Mouse (Mus musculus): ENCODE measurements around the gene Snai1.

Snai1 gene

DNA sequence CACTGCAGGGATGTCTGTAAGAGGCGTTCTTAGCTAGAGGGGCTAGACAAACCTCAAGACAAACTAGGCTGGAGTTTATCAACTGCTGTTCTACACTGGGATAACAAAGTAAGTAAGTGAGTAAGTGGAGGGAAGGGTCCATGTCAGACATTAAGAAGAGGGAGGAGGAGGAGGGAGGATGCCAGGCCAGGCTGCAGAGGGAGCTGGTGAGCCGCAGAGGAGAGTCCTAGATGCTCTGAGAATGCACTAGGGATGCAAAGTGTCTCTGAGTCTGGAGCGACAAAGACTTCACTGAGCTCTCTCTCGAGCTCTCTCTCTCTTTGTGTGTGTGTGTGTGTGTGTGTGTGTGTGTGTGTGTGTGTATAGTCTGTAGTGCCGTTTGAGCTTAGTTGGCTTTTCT, 9.7 kb upstream of the Snai1 start:
- peak; percentile 60 for DNase-seq

DNA sequence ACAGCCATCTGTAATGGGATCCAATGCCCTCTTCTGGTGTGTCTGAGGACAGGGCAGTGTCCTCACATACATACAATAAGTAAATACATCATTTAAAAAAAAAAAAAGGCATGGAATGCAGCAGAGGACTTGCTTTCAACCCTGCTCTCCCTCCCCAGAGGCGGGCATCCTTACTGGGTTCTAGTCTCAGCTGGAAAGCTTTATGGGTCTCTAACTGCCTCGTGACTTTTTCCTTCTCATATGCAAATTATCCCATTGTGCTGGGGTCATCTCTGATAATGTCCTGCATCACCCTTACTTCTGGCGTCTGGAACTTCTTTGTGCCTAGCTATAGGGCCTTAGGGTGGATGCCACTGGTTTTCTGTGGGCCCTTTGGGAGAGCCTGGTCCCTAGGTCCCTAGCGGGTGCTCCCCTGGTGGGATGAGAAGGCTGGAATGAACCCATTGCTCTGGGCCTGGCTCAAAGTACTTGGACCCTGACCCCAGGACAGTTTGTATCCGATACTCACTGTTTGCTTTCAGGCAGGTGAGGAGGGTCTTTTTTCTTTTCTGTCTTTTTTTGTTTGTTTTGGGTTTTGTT, 8.0 kb upstream of the Snai1 start:
- no peak for DNase-seq

DNA sequence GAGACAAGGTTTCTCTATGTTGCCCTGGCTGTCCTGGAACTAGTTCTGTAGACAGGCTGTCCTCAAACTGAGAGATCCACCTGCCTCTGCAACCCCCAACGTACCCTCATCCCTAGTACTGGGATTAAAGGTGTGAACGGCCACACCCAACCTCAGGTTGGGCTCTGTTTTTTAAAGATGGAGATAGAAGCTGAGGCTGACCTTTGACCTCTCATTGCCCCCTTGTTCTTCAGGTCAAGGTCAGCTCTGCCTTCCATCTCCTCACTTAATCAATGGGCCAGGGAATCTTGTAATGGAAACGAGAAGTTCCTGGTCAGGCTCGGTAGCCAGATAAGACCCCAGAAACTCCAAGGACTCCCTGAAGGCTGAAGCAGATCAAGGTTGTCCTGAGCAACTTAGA, 7.5 kb upstream of the Snai1 start:
- no peak for DNase-seq

DNA sequence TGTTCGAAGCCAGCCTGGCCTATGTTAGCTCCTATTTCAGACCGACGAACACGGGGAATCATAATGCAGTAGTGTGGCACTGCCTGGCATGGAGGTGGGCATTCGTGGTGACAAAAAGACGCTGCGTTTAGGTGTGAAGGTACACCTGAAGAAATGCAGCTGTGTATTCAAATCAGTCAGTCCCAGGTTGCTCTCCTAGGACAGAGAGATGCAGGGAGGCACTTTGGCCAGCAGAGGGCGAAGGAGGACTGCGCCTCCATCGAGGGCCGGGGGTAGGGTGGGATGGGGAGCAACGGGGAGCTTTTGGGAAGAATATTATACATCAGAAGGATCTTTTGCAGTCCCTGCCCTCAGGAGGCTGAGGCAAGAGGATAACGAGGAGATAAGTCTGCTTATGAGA, 5.9 kb upstream of the Snai1 start:
- peak; percentile 73 for DNase-seq

DNA sequence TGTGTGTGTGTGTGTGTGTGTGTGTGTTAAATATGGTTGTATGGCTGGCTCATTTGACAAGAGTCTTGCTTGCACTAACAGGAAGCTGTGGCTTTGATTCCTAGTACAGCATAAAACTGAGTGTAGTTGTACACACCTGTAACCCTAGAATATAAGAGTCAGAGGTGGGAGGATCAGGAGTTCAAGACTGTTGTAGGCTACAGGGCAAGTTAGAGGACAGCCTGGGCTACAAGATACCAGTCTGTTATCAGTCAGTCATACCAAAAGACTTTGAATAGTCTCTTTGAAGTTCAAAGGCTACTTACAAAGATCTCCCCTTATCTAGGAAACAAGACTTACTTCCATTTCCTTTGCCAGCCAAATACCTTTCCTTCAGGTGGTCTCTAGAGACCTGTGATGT, 4.1 kb upstream of the Snai1 start:
- DNase-seq = no peak

DNA sequence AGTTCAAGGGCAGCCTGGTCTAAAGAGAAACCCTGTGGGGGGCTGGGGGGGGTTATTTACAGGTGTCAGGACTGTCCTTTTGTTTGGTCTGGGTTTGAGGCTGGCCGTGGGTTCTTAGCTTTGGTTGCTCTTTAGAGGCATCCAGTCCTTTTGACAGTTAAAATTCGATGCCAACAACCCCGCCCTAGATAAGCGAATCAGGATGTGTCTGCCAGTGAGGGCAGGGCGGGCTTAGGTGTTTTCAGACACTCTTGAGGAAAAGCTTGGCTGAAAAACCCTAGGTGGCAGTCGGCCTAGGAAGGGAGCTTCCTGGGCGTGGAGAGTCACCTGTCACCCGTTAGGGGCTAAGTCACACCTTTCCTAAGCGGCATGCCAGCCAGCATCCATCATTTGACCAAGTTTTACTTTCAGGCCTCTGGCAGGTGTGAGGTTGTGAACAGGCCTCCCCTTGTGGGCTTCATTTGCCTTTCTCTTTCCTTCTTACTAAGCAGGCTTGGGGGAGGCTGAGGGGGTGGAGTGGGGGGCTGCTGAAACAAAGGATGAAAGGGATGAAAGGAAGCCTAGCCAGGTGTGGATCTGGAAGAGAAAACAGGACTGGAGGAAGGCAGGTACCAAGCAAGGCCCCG, 1.6 kb upstream of the Snai1 start:
- DNase-seq = no peak

DNA sequence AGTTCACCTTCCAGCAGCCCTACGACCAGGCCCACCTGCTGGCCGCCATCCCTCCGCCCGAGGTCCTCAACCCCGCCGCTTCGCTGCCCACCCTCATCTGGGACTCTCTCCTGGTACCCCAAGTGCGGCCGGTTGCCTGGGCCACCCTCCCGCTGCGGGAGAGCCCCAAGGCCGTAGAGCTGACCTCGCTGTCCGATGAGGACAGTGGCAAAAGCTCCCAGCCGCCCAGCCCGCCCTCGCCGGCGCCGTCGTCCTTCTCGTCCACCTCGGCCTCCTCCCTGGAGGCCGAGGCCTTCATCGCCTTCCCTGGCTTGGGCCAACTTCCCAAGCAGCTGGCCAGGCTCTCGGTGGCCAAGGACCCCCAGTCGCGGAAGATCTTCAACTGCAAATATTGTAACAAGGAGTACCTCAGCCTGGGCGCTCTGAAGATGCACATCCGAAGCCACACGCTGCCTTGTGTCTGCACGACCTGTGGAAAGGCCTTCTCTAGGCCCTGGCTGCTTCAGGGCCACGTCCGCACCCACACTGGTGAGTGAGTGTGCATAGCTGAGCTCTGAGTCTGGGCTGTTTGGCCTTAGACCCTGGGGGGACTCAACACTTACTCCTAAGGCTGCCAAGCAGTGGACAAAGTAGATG, 794 bp downstream of the Snai1 start:
- no peak for DNase-seq

DNA sequence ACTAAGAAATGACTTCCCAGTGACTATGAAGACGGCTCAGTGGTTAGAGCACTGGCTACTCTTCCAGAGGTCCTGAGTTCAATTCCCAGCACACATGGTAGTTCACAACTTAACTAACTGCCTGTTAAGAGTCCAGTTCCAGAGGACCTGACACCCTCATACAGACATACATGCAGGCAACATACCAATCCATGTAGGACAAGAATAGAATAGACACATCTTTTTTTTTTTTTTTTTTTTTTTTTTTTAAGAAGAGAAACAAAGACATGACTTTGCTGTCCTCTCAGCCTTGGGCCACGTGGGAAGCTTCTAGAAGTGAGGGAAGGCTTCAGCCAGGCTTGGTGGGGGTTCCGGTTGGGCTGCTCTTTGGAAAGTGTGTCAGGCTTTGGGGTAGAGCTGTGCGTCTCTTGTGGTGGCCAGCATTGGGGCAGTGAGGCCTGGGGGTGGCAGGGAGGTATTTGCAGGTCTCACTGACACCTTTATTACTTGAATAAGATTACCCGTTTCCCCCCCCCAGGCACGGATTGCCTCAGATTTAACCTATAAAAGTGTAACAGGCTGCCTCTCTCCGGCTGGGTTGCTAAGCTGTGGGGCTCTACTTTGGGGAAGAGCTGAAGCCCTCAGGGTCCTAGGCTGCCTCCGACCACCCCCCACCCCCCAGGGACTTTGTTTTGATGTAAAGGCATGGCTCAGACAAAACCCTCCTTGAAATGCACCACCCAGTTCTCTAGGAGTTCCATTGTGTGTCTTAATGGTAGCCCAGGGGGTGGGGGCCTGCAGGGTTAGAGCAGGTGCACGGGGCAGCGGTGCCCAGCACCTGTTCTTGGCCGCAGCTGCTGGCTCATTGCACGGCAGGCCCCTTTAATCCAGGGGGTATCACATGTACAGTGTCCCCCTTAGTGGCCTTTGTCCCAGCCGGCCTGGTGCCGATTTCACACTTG, 1.8 kb downstream of the Snai1 start:
- DNase-seq = no peak

DNA sequence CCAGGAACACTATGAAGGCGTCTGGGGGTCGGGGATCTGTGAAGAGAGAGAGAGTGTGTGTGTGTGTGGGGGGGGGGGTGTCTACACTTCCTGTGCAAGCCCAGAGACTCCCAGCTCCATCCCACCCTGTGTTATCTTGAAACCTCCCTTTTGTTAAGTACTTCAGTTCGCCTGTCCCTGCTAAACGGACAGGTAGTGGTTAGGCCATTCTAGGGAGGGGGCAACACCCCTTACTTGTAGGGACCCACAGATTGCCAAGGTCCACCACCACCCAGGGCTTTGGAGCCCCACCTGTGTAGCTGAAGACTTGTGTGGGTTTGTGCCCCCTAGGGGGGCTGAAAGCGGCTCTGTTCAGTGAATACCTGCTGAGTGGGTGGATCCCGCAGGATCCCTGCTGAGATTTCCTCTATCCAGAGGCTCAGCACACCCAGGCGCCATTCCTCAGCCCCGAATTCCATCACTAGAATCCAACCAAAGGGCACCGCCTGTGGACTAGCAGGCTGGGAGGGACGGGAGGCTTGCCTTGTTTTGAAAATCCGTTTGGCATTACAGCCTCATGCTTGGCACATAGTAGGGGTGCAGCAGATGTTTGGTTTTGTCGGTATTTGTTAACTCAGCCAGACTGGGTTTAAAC, 2.6 kb downstream of the Snai1 start:
- DNase-seq = no peak

DNA sequence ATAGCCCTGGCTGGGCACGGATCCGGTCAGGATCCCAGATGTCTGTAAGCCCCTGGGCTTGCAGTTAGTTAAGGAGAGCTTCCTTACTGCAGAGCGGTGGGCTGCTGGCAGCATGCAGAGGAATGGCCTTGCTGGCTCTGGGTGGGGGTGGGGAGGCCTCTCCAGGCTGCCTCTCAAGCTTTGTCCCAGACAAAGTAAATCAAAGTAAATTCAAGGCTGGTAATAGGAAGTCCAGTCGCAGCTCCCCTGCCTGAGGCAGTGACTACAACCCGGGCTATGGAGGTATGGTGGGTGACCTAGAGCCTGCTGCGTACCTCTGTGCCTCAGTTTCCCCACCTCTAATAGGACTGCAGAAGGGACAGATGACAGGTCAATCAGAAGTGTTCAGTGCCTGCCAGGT, 3.3 kb downstream of the Snai1 start:
- DNase-seq = no peak

DNA sequence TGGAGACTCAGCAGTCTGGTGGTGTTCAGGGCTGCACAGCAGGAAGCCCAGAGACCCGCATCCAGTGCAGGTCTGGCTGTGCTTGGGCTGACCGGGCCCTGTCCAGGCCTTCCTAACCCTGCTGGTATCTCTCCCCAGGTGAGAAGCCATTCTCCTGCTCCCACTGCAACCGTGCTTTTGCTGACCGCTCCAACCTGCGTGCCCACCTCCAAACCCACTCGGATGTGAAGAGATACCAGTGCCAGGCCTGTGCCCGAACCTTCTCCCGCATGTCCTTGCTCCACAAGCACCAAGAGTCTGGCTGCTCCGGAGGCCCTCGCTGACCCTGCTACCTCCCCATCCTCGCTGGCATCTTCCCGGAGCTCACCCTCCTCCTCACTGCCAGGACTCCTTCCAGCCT, 3.8 kb downstream of the Snai1 start:
- DNase-seq = no peak

DNA sequence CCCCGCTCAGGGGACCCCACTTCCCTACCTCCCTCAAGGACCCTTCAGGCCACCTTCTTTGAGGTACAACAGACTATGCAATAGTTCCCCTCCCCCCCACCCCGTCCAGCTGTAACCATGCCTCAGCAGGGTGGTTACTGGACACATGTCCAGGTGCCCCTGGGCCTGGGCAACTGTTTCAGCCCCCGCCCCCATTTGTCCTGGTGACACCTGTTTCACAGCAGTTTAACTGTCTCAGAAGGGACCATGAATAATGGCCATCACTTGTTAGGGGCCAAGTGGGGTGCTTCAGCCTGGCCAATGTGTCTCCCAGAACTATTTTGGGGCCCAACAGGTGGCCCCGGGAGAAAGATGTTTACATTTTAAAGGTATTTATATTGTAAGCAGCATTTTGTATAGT, 4.4 kb downstream of the Snai1 start:
- no peak for DNase-seq

DNA sequence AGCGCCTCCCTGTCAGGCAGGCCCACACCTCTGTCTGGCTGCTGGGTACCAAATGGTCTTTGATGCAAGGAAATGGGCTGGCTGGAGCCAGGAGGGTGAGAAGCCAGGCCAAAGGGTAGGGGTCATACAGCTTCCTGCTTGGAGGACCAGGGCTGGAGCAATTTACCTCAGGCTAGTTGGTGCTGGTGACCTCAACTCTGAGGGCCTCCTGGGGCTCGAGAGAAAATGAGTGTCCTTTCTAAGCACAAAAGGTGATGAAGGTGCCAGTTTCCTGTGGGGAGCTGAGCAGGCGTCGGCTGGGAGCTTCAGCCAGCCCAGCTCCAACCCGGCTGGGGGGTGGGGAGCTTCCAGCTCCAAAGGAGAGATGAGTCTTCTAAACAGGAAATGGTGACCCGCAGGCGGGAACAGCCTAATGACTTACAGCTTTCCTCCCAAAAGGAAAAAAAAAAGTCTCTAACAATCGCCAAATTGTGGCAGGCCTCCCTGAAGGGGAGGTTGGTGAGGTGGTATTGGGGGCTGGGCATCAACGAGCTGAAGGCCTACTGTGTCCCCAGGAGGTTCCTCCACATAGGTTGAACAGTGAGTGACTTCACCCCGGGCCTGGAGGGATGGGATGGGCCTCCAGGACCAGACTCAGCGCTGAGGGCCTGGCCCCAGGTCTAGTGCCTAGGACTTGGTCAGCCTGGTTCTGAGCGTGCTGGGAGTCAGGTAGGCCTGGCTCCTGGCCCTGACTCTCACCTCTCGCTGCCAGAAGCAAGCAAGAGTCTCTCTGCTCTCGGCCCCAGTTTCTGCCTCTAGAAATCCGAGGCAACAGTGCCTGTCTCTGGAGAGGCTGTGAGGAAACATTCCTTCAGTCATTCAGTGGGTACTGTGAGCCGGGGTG, 5.4 kb downstream of the Snai1 start:
- DNase-seq = no peak

DNA sequence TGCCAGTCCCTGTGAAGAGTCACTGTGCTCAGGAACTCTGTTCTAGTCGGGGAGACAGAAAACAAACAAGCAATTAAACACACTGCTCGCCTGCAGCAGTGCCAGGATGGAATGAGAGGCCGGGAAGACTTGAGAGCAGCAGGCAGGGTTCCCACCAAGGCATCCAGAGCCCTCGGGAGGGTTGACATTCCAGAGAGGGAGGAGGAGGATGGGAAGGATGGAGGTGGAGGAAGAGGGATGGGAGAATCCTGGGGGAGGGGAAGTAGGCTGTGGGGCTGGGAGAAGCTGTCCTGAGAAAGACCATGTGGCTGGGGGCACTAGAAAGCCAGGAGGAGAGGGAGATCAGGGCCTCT, 6.0 kb downstream of the Snai1 start:
- DNase-seq = no peak

DNA sequence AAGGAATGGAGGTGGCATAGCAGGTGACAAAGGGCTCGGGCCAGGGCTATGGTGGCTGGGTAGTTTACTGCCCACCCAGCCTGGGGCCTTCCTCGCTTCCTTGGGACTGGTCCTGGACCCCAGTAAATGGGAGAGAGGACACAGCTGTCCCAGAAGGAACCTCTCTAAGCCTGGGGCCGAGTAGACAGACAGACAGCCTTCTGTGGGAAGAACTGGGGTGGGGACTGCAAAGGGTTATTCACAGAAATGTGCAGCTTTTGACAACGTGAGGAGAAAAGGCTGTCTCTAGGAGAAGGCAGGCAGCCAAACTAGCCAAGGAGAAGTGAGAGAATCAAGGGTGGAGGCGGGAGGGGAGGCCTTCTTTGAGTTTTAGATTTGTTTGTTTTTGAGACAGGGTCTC, 6.5 kb downstream of the Snai1 start:
- no peak for DNase-seq

DNA sequence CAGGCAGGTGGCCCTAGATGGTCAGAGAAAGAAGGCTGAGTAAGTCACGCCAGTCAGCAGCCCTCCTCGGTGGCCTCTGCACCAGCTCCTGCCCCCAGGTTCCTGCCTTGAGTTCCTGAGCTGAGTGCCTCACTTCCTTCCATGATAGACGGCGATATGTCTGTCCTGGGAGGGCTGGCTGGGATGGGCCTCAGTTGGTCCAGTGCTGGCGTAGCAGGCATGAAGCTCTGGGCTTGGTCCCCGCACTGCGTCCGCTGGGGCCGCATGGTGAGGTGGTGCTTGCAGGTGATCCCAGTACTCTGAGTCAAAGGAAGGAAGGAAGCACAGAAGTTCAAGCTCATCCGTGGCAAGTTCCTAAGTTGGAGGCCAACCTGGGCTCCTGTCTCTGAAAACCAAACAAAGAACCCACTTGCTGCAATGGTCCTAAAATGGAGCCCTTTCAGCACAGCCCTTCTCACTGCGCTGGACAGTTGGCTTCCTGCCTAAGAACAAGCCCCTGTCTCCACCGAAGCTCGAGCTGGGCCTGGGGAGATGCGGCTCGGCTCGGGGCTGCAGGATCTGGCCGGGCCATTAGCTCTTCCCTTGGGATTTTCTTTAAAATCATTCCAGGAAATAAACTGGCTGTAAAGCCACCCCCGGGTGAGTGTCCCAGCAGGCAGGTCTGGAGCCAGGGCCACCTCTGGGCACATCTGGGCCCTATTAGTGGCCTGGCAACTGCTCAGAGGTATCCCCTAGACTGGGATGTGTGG, 8.6 kb downstream of the Snai1 start:
- no peak for DNase-seq

DNA sequence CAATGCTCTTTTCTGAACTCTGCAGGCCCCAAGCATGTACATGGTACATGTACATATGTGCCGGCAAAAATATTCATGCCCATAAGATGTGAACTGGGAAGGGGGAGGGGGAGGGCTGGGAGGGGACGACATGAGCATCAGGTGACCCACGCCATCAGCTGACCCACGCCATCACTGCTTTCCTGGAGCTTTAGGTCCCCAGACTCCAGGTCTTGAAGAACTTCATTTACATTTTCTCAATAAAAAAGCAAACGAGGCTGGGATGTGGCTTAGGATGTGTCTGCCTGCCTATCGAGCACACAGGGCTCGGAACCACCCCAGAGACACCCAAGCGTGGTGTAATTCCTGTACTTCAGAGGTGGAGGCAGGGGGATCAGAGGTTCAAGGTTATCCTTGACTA, 9.4 kb downstream of the Snai1 start:
- no peak for DNase-seq

DNA sequence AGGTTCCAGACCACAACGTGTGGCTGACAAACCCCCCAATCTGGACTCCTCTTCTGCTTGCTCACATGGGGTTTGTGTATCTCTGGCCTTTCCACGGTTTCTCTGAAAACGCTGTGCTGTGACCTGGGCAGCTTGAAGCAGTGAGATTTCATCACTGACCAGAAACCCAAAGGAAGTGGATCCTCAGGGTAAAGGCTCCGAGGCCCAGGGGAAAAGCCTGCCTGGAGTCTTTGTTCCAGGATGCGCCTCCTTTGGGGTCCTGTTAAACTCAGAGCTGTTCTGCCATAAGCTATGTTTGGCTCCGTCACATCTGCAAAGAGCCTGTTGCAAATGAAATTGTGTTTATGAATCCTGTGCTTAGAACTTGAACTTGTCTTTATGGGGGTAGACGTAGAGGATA, 11.0 kb downstream of the Snai1 start:
- no peak for DNase-seq

DNA sequence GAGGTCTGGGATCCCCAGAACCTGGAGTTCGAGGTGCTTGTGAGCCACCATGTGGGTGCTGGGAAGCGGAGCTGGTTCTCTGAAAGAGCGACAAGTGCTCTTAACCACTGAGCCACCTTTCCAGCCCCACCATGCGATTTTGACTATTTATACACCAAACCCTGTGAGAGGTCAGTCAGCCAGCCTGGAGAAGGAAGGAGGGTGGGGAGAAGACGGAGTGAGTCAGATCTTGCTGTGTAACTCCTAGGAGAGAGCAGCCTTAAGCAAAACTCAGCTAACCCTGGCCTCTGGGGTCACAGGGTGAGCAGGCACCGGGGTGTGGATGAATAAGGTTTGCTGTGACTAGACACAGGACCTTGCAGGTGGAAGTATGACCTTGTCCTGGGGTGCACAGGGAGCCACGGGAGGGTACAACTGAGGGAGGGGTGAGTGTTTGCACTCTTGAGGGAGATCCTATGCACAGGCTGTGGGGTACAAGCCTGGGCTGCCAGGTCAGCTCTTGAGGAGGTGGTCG, 12.4 kb downstream of the Snai1 start:
- DNase-seq = no peak

DNA sequence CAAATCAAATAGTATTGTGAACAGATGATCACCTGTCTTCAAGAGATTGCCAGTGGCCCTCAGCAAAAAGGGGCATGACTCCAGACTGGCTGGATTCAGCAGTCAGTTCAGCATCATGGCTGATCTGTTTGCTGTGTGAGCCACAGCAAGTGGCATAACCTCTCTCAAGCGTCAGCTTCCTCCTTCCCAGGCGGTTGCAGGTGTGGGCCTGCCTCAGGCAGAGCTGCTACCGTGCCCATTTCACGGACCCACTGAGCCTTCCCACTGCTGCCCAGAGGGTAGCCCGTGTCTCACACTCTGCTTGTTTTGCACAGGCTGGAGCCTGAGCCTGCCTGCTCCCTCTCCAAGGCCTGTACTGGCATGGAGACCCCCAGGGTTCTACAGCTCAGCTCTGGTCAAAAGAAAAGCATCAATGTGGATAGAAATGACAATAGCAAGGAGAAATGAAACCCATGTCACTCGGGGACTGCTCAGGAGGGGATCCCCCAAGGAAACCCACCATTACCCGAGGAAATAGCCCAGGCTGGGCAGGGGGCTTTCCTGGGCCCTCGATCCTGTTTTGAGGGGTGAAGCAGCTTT, 13.4 kb downstream of the Snai1 start:
- DNase-seq = peak; percentile 45

DNA sequence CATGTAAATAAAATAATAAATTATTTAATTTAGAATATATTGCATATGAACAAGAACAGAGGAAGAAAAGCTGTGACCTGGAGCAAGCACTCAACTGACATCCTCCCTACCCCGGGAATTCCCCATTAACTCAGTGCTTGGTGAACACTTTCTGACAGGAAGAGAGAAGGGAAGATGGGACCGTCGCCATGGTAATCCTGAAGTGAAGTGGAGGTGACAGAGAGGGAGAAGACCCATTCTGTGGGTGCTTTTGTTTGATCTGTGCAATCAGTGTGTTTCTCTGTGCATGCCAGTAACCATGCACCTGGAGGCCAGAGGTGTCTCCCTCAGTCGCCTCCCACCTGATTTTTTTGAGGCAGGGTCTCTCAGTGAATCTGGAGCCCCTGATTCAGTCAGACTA, 14.3 kb downstream of the Snai1 start:
- DNase-seq = no peak
